Mouse (Mus musculus) olfactory bulb, adult 2 months (tissue): Measurements from ENCODE around the gene Ppdpf. TPM values are rescaled to one million over a fixed set of nuclear protein-coding genes. Genes with fewer than 3 reads are reported as not detected.
"Not testable (repeated sequence)": the region's sequence is repeated elsewhere in the genome, so short reads cannot be mapped to it uniquely, and the experiment has no call there.

Experiments
- H3K27ac ChIP-seq: fragments of 200-500 bp; 2 replicates; pipeline ENCODE4 v1.5.1; 2012; ENCODE audit warnings: low read depth, low read length; ENCODE audit not compliant: insufficient read depth
- H3K4me1 ChIP-seq: fragments of 200-500 bp; 2 replicates; pipeline ENCODE4 v1.6.1; 2012; ENCODE audit warnings: low read length; ENCODE audit not compliant: control insufficient read depth, insufficient read depth
- H3K4me3 ChIP-seq: fragments of 200-500 bp; 2 replicates; pipeline ENCODE4 v1.5.1; 2012; ENCODE audit warnings: mild to moderate bottlenecking, low read depth, low read length, moderate library complexity; ENCODE audit not compliant: insufficient read depth
- CTCF ChIP-seq: fragments of 200-500 bp; IDR thresholded peaks from 2 replicates; pipeline ENCODE4 v1.5.1; 2012; ENCODE audit warnings: low read depth, mild to moderate bottlenecking, low read length, moderate library complexity; ENCODE audit not compliant: insufficient read depth
- POLR2A ChIP-seq: fragments of 200-500 bp; IDR thresholded peaks from 2 replicates; pipeline ENCODE4 v1.6.1; 2012; ENCODE audit warnings: mild to moderate bottlenecking, low read depth, low read length, moderate library complexity; ENCODE audit not compliant: insufficient read depth
- WGBS: fragments of 180-500 bp; shearing (Covaris S2); methylation state at CpG from one replicate; pipeline ENCODE4 v1.1.7; 2018; 5-methylcytosine and 5-hydroxymethylcytosine counted together
- polyA plus RNA-seq: library from polyadenylated mRNA; stranded (reverse); fragments of >200 nt; gene quantifications from 2 replicates; pipeline ENCODE4 v1.2.4, GENCODE M21; 2012; ENCODE audit warnings: low replicate concordance; ENCODE audit not compliant: missing spikeins, insufficient read depth, insufficient read length

The Ppdpf gene
- polyA plus RNA-seq, 1 experiment = not detected

- H3K4me3 ChIP-seq = 0 out of 2 replicates have a peak overlapping the region, but pooled peaks have one; percentile 2
- 66% methylated on average over 2 of the region's 2 CpGs for WGBS
- peaks cover 6% of the 10 kb centered on the region for H3K4me1 ChIP-seq
- H3K27ac ChIP-seq = no peak overlapping the region
- no peak for TF ChIP-seq CTCF
- TF ChIP-seq POLR2A = no peak
These were observed 1.6 kb downstream of the Ppdpf start for GRCm38 (mm10) chr2:181188681-181189080.

- Histone ChIP-seq H3K27ac (no peak overlapping the region), H3K4me3 (no peak overlapping the region), H3K4me1 (peaks cover 6% of the 10 kb centered on the region)
- no peak for TF ChIP-seq CTCF
- TF ChIP-seq POLR2A = no peak
- 91% methylated on average over 1 of the region's 1 CpGs for WGBS
These were observed 2.3 kb downstream of the Ppdpf start for GRCm38 (mm10) chr2:181189321-181189720.

- H3K4me3 ChIP-seq, H3K27ac ChIP-seq, H3K4me1 ChIP-seq: not testable (repeated sequence)
- WGBS = 74% methylated on average over 4 of the region's 4 CpGs
These were observed 4.3 kb downstream of the Ppdpf start for GRCm38 (mm10) chr2:181191385-181191784.

- 59% methylated on average over 4 of the region's 4 CpGs for WGBS
- TF ChIP-seq CTCF = no peak
- TF ChIP-seq POLR2A = no peak
- no peak overlapping the region for H3K27ac ChIP-seq
These were observed 4.9 kb downstream of the Ppdpf start for GRCm38 (mm10) chr2:181191936-181192335.

GRCm38 (mm10) chr2:181193044-181193443, 6.0 kb downstream of the Ppdpf start:
- H3K4me3 ChIP-seq = no peak overlapping the region
- no peak overlapping the region for H3K27ac ChIP-seq
- TF ChIP-seq CTCF = no peak
- TF ChIP-seq POLR2A = no peak
- H3K4me1 ChIP-seq = peaks cover 6% of the 10 kb centered on the region
- 79% methylated on average over 3 of the region's 3 CpGs for WGBS

More at GRCm38 (mm10) chr2:181191936-181192335, 4.9 kb downstream of the Ppdpf start:
- Histone ChIP-seq H3K4me1 (peaks cover 6% of the 10 kb centered on the region), H3K4me3 (no peak overlapping the region)

- 84% methylated on average over 4 of the region's 4 CpGs for WGBS
- Histone ChIP-seq H3K27ac (no peak overlapping the region), H3K4me1 (no peaks in the 10 kb centered on the region), H3K4me3 (no peak overlapping the region)
- TF ChIP-seq CTCF (no peak), POLR2A (no peak)
These were observed 9.7 kb downstream of the Ppdpf start for GRCm38 (mm10) chr2:181196628-181197300.

GRCm38 (mm10) chr2:181201606-181202005, 14.6 kb downstream of the Ppdpf start:
- Histone ChIP-seq H3K4me1 (no peaks in the 10 kb centered on the region), H3K4me3 (no peak overlapping the region), H3K27ac (no peak overlapping the region)
- TF ChIP-seq CTCF (no peak), POLR2A (no peak)
- 85% methylated on average over 3 of the region's 3 CpGs for WGBS

- 85% methylated on average over 3 of the region's 3 CpGs for WGBS
- no peak within 1 kb of the TSS for H3K27ac ChIP-seq
- no peak for TF ChIP-seq POLR2A
- H3K4me1 ChIP-seq = no peaks in the 10 kb centered on the region
- H3K4me3 ChIP-seq = no peak within 1 kb of the TSS
These were observed 15.4 kb downstream of the Ppdpf start, which contains the start of gene Ptk6 for GRCm38 (mm10) chr2:181202422-181202821. Ptk6 (minus strand) TSS chr2:181202789.

GRCm38 (mm10) chr2:181202886-181203285, 15.8 kb downstream of the Ppdpf start:
- H3K4me1 ChIP-seq = no peaks in the 10 kb centered on the region
- H3K4me3 ChIP-seq = no peak overlapping the region
- 75% methylated on average over 6 of the region's 6 CpGs for WGBS
- TF ChIP-seq POLR2A (no peak), CTCF (no peak)
- no peak overlapping the region for H3K27ac ChIP-seq

- no peak overlapping the region for H3K27ac ChIP-seq
- TF ChIP-seq CTCF = no peak
- TF ChIP-seq POLR2A = no peak
- 94% methylated on average over 5 of the region's 5 CpGs for WGBS
These were observed 18.6 kb downstream of the Ppdpf start for GRCm38 (mm10) chr2:181205678-181206077.

More at GRCm38 (mm10) chr2:181205678-181206077, 18.6 kb downstream of the Ppdpf start:
- no peak overlapping the region for H3K4me3 ChIP-seq
- no peaks in the 10 kb centered on the region for H3K4me1 ChIP-seq
